Mouse (Mus musculus) ES-Bruce4 (cell line): ENCODE results near the gene Cracr2b.
A peak's percentile ranks its signal among the peaks of the same experiment; 100 is the strongest.

Experiments
- CTCF ChIP-seq: IDR thresholded peaks from one replicate; pipeline ENCODE4 v1.8.1; 2011; ENCODE audit warnings: low read depth, low read length
- EP300 ChIP-seq: IDR thresholded peaks from 2 replicates; pipeline ENCODE4 v1.6.1; 2011; ENCODE audit warnings: low read depth, low read length; ENCODE audit not compliant: insufficient read depth
- POLR2A ChIP-seq: IDR thresholded peaks from one replicate; pipeline ENCODE4 v1.8.1; 2011; ENCODE audit warnings: low read length; ENCODE audit not compliant: insufficient read depth

DNA sequence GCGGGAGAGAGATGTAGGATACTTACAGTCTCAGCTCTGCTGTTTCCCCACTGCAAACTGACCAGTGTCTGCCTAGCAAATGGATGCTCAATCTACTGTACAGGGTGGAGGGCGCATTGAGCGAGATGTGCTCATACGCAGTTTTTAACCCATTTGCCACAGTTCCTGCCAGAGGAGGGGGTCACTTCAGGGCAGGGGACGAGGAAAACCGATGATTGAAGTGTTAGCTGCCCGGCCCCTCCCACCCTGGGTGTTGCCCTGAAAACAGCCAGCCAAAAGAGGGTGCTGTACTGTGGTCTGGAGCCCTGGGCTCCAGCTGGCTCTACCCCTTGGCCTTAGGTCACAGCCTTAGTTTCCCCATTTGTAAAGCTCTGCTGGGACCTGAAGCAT is 16.1 kb downstream of the Cracr2b start:
- TF ChIP-seq POLR2A (no peak), CTCF (peak; percentile 13), EP300 (no peak)
